In genomic region chr9:98296383-98297201, GRCm38 (mm10) we compare ENCODE assay signal across 8 mouse cellular contexts. TPM values are rescaled to one million over a fixed set of nuclear protein-coding genes. Genes with fewer than 3 reads are reported as not detected.
DNase-seq lines count a peak whose midpoint lies in the region; ATAC-seq and TF ChIP-seq lines count a peak whose summit lies in the region.

No protein-coding gene starts in this region.

- no peaks in the 10 kb centered on the region for H3K36me3 ChIP-seq in kidney, embryonic 14.5 days (ENCODE audit: control insufficient read depth, insufficient read depth, low read length)
- no peaks in the 10 kb centered on the region for H3K36me3 ChIP-seq in limb, embryonic 15.5 days

- peak; percentile 96 for DNase-seq in 416B (ENCODE audit: low read depth)
- DNase-seq in heart, adult 9 months (ENCODE audit: low spot score in 2 of 2) = peak; percentile 91 to 93
- DNase-seq in monocyte, adult 2 months (ENCODE audit: low read depth in 1 of 2, low spot score in 2 of 2) = peak; percentile 73 to 83
- peak; percentile 89 to 94 for DNase-seq in spleen, postnatal 36 days (ENCODE audit: low spot score in 2 of 2)

- TF ChIP-seq POLR2A in bone marrow macrophage, adult 2 months (IDR thresholded peaks at IDR 0.05; ENCODE audit: borderline replicate concordance, low read depth, low read length) = no peak
- peak; percentile 71 for TF ChIP-seq POLR2A in embryonic fibroblast, embryonic 13.5 days (IDR thresholded peaks at IDR 0.05; ENCODE audit: low read depth, low read length)

- ATAC-seq in kidney, embryonic 14.5 days (ENCODE audit: low FRiP score, low TSS enrichment) = peak; percentile 76
- ATAC-seq in limb, embryonic 15.5 days (ENCODE audit: insufficient number of reproducible peaks, low FRiP score, low TSS enrichment, low read depth) = peak; percentile 72

- WGBS in kidney, embryonic 14.5 days = under 1% methylated on average over 56 of the region's 56 CpGs
- WGBS in limb, embryonic 15.5 days = 1% methylated on average over 56 of the region's 56 CpGs

- TF ChIP-seq CTCF in bone marrow macrophage, adult 2 months (IDR thresholded peaks at IDR 0.05; ENCODE audit: low read depth, low read length) = no peak
- no peak for TF ChIP-seq CTCF in embryonic fibroblast, embryonic 13.5 days (IDR thresholded peaks at IDR 0.05; ENCODE audit: borderline replicate concordance, insufficient read depth, low read length)

- peak overlapping the region; percentile 24 for H3K9ac ChIP-seq in kidney, embryonic 14.5 days (ENCODE audit: low read depth, low read length)
- 0 out of 2 replicates have a peak overlapping the region, but pooled peaks have one; percentile 28 for H3K9ac ChIP-seq in limb, embryonic 15.5 days

- H3K9me3 ChIP-seq in kidney, embryonic 14.5 days (ENCODE audit: control insufficient read depth, low read length) = no peaks in the 10 kb centered on the region
- H3K9me3 ChIP-seq in limb, embryonic 15.5 days = no peaks in the 10 kb centered on the region

- H3K27me3 ChIP-seq in kidney, embryonic 14.5 days (ENCODE audit: control insufficient read depth, insufficient read depth, low read length) = no peaks in the 10 kb centered on the region
- H3K27me3 ChIP-seq in limb, embryonic 15.5 days = no peaks in the 10 kb centered on the region

- peak overlapping the region; percentile 88 for H3K27ac ChIP-seq in bone marrow macrophage, adult 2 months (ENCODE audit: insufficient read depth, low read depth, low read length)
- peak overlapping the region; percentile 57 for H3K27ac ChIP-seq in embryonic fibroblast, embryonic 13.5 days (ENCODE audit: insufficient read depth, low read length)
- no peak overlapping the region for H3K27ac ChIP-seq in kidney, embryonic 14.5 days (ENCODE audit: low read depth, low read length)
- peak overlapping the region; percentile 85 for H3K27ac ChIP-seq in limb, embryonic 15.5 days

- peak overlapping the region; percentile 63 for H3K4me2 ChIP-seq in kidney, embryonic 14.5 days (replicated peaks; ENCODE audit: low read depth, low read length)
- peak overlapping the region; percentile 87 for H3K4me2 ChIP-seq in limb, embryonic 15.5 days

- peak overlapping the region; percentile 74 for H3K4me3 ChIP-seq in bone marrow macrophage, adult 2 months (ENCODE audit: insufficient read depth, low read length)
- peak overlapping the region; percentile 46 for H3K4me3 ChIP-seq in embryonic fibroblast, embryonic 13.5 days (ENCODE audit: insufficient read depth, low read length)
- H3K4me3 ChIP-seq in kidney, embryonic 14.5 days (ENCODE audit: low read length) = peak overlapping the region; percentile 43
- peak overlapping the region; percentile 61 for H3K4me3 ChIP-seq in limb, embryonic 15.5 days

- H3K4me1 ChIP-seq in bone marrow macrophage, adult 2 months (ENCODE audit: control insufficient read depth, insufficient read depth, low read length) = peaks cover 17% of the 10 kb centered on the region
- H3K4me1 ChIP-seq in embryonic fibroblast, embryonic 13.5 days (ENCODE audit: control insufficient read depth, insufficient read depth, low read length) = peaks cover 3% of the 10 kb centered on the region; the same call in 1 of the 2 replicates
- peaks cover 12% of the 10 kb centered on the region for H3K4me1 ChIP-seq in kidney, embryonic 14.5 days (ENCODE audit: control insufficient read depth, insufficient read depth, low read length)
- H3K4me1 ChIP-seq in limb, embryonic 15.5 days = peaks cover 10% of the 10 kb centered on the region

RNA-seq across cellular contexts. Expression of gene Nmnat3, which starts 9.4 kb away (rescaled TPM):
- polyA plus RNA-seq in bone marrow macrophage, adult 2 months (2012; ENCODE audit: insufficient read depth, insufficient read length, missing spikeins) = 11.0 and 11.9 TPM in 2 replicates
- 5.1 and 5.2 TPM in 2 replicates for polyA plus RNA-seq in embryonic fibroblast, embryonic 13.5 days (2011; ENCODE audit: insufficient read length, low read depth, missing spikeins)
- 6.4 and 8.4 TPM in 2 replicates for polyA plus RNA-seq in kidney, embryonic 14.5 days (2014; fragmentation: Nextera tagmentation; extraction: Ambion mirVana)
- 5.4 and 7.0 TPM in 2 replicates for polyA plus RNA-seq in limb, embryonic 15.5 days (2015; fragmentation: Nextera tagmentation; extraction: Ambion mirVana)
